10 mouse cellular contexts compared by ENCODE assay signal in genomic region chr1:159816614-159817371, GRCm38 (mm10).
A peak's percentile ranks its signal among the peaks of the same experiment; 100 is the strongest.
DNase-seq lines count a peak whose midpoint lies in the region; ATAC-seq and TF ChIP-seq lines count a peak whose summit lies in the region.
"Had no signal": no experiment of that assay in that cellular context is flagged by ENCODE, and none has a peak within 500 bp of the region (broad histone marks: within the 10 kb centered on the region; RNA-seq: fewer than 3 reads in every experiment).

No protein-coding gene starts in this region.

- WGBS in kidney, postnatal 0 days, result 15% methylated on average over 8 of the region's 8 CpGs
- WGBS in intestine, postnatal 0 days, result 37% methylated on average over 8 of the region's 8 CpGs

- POLR2A ChIA-PET in Patski (lab: Charles Lee), result no interaction called here

- no peak overlapping the region for H3K9ac ChIP-seq in kidney, postnatal 0 days (ENCODE audit: low read depth, low read length)
- H3K9ac ChIP-seq in intestine, postnatal 0 days (ENCODE audit: low read depth, low read length), result no peak overlapping the region
- H3K9ac ChIP-seq: embryonic facial prominence, embryonic 15.5 days had no signal

- TF ChIP-seq CTCF in kidney, postnatal 0 days (IDR thresholded peaks at IDR 0.05; ENCODE audit: low read depth), result peak; percentile 50
- TF ChIP-seq CTCF in Patski (IDR thresholded peaks at IDR 0.05), result peak; percentile 46
- peak; percentile 47 for TF ChIP-seq CTCF in intestine, postnatal 0 days (IDR thresholded peaks at IDR 0.05; ENCODE audit: low read depth)

- H3K36me3 ChIP-seq in kidney, postnatal 0 days (ENCODE audit: insufficient read depth, low read length), result no peaks in the 10 kb centered on the region
- H3K36me3 ChIP-seq in intestine, postnatal 0 days (ENCODE audit: control insufficient read depth, insufficient read depth), result no peaks in the 10 kb centered on the region
- H3K36me3 ChIP-seq: embryonic facial prominence, embryonic 15.5 days had no signal

- H3K27me3 ChIP-seq in kidney, postnatal 0 days (ENCODE audit: insufficient read depth, low read length), result no peaks in the 10 kb centered on the region
- H3K27me3 ChIP-seq in Patski, result peaks cover 6% of the 10 kb centered on the region
- no peaks in the 10 kb centered on the region for H3K27me3 ChIP-seq in intestine, postnatal 0 days (replicated peaks; ENCODE audit: control insufficient read depth, insufficient read depth, low read length)
- H3K27me3 ChIP-seq: embryonic facial prominence, embryonic 15.5 days had no signal

- H3K27ac ChIP-seq in kidney, postnatal 0 days, result no peak overlapping the region
- no peak overlapping the region for H3K27ac ChIP-seq in intestine, postnatal 0 days (ENCODE audit: low read depth, low read length)
- H3K27ac ChIP-seq: embryonic facial prominence, embryonic 15.5 days had no signal

- H3K9me3 ChIP-seq in kidney, postnatal 0 days (replicated peaks; ENCODE audit: low read length), result no peaks in the 10 kb centered on the region
- no peaks in the 10 kb centered on the region for H3K9me3 ChIP-seq in intestine, postnatal 0 days (ENCODE audit: control insufficient read depth)
- H3K9me3 ChIP-seq: embryonic facial prominence, embryonic 15.5 days had no signal

- no peak for ATAC-seq in kidney, postnatal 0 days (replicated peaks; ENCODE audit: low FRiP score, low read depth)
- ATAC-seq in Patski, result no peak
- no peak for ATAC-seq in intestine, postnatal 0 days

- H3K4me1 ChIP-seq in kidney, postnatal 0 days (replicated peaks; ENCODE audit: insufficient read depth, low read length), result no peaks in the 10 kb centered on the region
- H3K4me1 ChIP-seq in intestine, postnatal 0 days (replicated peaks; ENCODE audit: control insufficient read depth, insufficient read depth, low read length), result no peaks in the 10 kb centered on the region

- CTCF ChIA-PET in Patski (lab: Charles Lee), result interaction anchor here (1.0 kb wide), 1 partner anchor 10 kb away, joined by 3 read pairs; no protein-coding TSS in a partner anchor

- in situ Hi-C loops in Patski (cut with MboI; ENCODE audit: low pct_unique_long_range_greater_than_20kb), result no loop called here

- no peak overlapping the region for H3K4me3 ChIP-seq in kidney, postnatal 0 days (replicated peaks; ENCODE audit: low read depth, low read length)
- H3K4me3 ChIP-seq in intestine, postnatal 0 days (ENCODE audit: low read depth, low read length), result no peak overlapping the region
- H3K4me3 ChIP-seq: embryonic facial prominence, embryonic 15.5 days had no signal

- DNase-seq in cerebellum, postnatal 10 days, result peak; percentile 16 to 24
- no peak for DNase-seq in cerebellum, postnatal 4 days (ENCODE audit: low spot score in 2 of 2)
- DNase-seq in kidney, postnatal 0 days (ENCODE audit: low spot score), result peak; percentile 68
- DNase-seq in kidney, adult 18-20 months, result no peak
- no peak for DNase-seq in Patski (ENCODE audit: low read depth, low spot score)
- no peak for DNase-seq in urinary bladder, postnatal 4 days (ENCODE audit: low spot score in 2 of 2)
- no peak for DNase-seq in natural killer cell, adult 2 months (ENCODE audit: low spot score in 2 of 2)
- DNase-seq: kidney, adult 9 months had no signal

- H3K4me2 ChIP-seq in kidney, postnatal 0 days (ENCODE audit: low read length), result no peak overlapping the region
- no peak overlapping the region for H3K4me2 ChIP-seq in intestine, postnatal 0 days (replicated peaks; ENCODE audit: low read depth)
- H3K4me2 ChIP-seq: embryonic facial prominence, embryonic 15.5 days had no signal

Comparison
In these comparisons a context has a peak if more than half of its experiments do, and no peak if none do; other contexts are left out.
1. DNase-seq: peak in cerebellum, postnatal 10 days (2 of 2) and kidney, postnatal 0 days (single experiment); none in cerebellum, postnatal 4 days (0 of 2), kidney, adult 18-20 months (single experiment), Patski (single experiment), urinary bladder, postnatal 4 days (0 of 2) and natural killer cell, adult 2 months (0 of 2).
2. Peak in every context shown above with its lines, with median percentiles within 50 percentile points of each other: CTCF ChIP-seq.